Mouse (Mus musculus) megakaryocyte, embryonic 14.5 days (primary cell): Measurements from ENCODE around the gene Ccser2.

Source experiments
- FLI1 ChIP-seq: IDR thresholded peaks from 2 replicates; pipeline ENCODE4 v1.6.1; 2012; ENCODE audit warnings: low read length, inconsistent platforms, mixed read lengths
- GATA1 ChIP-seq: IDR thresholded peaks from 3 replicates; pipeline ENCODE4 v1.6.1; 2012; ENCODE audit warnings: mixed read lengths, low read length, inconsistent platforms, borderline replicate concordance

DNA sequence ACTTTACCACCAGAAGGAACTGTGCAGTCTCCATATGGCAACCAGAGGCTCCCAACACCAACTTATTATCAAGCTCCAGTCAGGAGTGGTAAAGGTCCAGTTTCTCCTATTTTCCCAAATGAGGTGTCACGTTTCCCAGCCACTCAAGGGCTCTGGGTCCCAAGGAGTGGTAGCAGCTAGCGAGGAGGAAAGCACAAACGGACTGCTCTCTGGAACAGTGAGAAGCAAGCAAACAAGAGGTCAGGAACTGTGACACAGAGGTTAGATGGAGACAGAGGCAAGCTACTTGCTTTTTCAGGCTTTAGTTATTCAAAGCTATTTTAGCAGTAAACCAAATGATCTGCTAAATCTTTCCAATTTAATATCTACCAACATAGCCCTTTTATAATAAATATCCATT is 3.2 kb downstream of the Ccser2 start:
- TF ChIP-seq GATA1 (no peak), FLI1 (no peak)
